Mouse (Mus musculus) MEL (cell line): ENCODE data around the gene Cul4a.

Experiments used
- CTCF ChIP-seq, 3 experiments: IDR thresholded peaks in 2 of 3; conservative IDR thresholded peaks in 1 of 3; 2 replicates each; pipeline ENCODE4 v1.5.1; 2011 to 2012; ENCODE audit warnings: low read length in 3 of 3, low read depth in 2 of 3, mild to moderate bottlenecking in 2 of 3, improper control_type of control experiment in 1 of 3, inconsistent platforms in 1 of 3, mixed read lengths in 1 of 3, moderate library complexity in 1 of 3; ENCODE audit not compliant: control insufficient read depth in 1 of 3, insufficient read depth in 1 of 3, poor library complexity in 1 of 3, severe bottlenecking in 1 of 3
- ELF1 ChIP-seq: IDR thresholded peaks from 2 replicates; pipeline ENCODE4 v1.6.1; 2014; ENCODE audit warnings: low read depth, mild to moderate bottlenecking, inconsistent platforms, low read length, improper control_type of control experiment, moderate library complexity
- POLR2AphosphoS2 ChIP-seq: IDR thresholded peaks from 2 replicates; pipeline ENCODE4 v1.6.1; 2011; ENCODE audit warnings: low read length, improper control_type of control experiment
- SIN3A ChIP-seq: IDR thresholded peaks from 2 replicates; pipeline ENCODE4 v1.6.1; 2012; ENCODE audit warnings: low read length, improper control_type of control experiment, inconsistent platforms

DNA sequence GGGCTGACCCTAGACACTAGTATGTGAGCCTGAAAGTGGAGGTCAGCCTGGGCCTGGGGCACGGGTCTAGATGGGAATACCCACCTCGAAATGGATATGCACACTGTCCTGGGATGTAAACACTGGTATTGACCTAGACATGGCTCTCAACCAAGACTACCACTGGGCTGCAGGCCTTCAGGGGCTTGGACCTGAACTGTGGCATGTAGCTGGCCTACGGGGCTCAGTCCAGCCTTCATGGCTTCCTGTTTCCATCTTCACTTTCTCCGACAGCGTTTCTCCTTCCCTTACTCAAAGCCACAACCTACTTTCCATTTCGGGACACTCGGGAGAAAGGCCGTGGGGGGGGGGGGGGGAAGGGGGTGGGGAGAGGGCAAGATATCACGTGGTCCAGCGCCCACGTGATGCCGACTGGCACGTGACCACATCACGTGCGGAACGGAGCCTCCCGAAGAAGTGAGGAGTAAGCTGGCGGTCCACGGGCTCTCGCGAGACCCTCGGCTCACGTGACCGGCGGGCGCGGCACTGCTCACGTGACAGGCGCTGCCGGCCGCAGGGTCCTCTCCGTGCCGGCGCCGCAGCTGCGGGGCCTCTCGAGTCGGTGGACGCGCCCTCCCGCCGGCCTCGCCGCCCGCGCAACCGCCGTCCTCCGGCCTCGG lies 53.4 kb downstream of the Cul4a start, which contains the start of gene Lamp1:
- TF ChIP-seq ELF1 (no peak), CTCF (IDR thresholded peaks at IDR 0.05 in 2 of 3, conservative IDR thresholded peaks at IDR 0.05 in 1 of 3; ENCODE audit: control insufficient read depth in 1 of 3, insufficient read depth in 1 of 3, low read depth in 2 of 3, low read length in 3 of 3, poor library complexity in 1 of 3, severe bottlenecking in 1 of 3) (no peak), SIN3A (peak; percentile 97), POLR2AphosphoS2 (peak; percentile 57; the same call in 1 of the 2 replicates)
